Mouse (Mus musculus) testis, adult 10 weeks (tissue): ENCODE results near the gene Pgm2. TPM values are rescaled to one million over a fixed set of nuclear protein-coding genes. Genes with fewer than 3 reads are reported as not detected.

Source experiments
- polyA plus RNA-seq: library from polyadenylated mRNA; stranded (reverse); fragments of 350-450 nt; fragmentation: Illumina TruSeq; extraction: RNeasy Lipid Tissue Mini Kit (QIAGEN cat#74804); gene quantifications from one replicate; pipeline ENCODE4 v1.2.3, GENCODE M21; 2014; ENCODE audit warnings: low read depth, low replicate concordance

The Pgm2 gene
- polyA plus RNA-seq = 4.7 TPM

GRCm38 (mm10) chr5:64092748-64093292 lies at the start of gene Pgm2:
Gene Pgm2, plus strand, starts transcription at chr5:64092950.

GRCm38 (mm10) chr5:64155861-64156550 lies 63.3 kb downstream of the Pgm2 start, which contains the start of gene Tbc1d1:
Gene Tbc1d1, plus strand, starts transcription at chr5:64156305.

Other genes starting within 250 kb of the Pgm2 start
- gene Rell1, start 124.1 kb upstream of the Pgm2 start, polyA plus RNA-seq = 1.2 TPM
- gene Tbc1d1, start 63.4 kb downstream of the Pgm2 start, polyA plus RNA-seq = 63.6 TPM